Mouse (Mus musculus) midbrain, embryonic 15.5 days (tissue): ENCODE results near the gene Ube2q1. TPM values are rescaled to one million over a fixed set of nuclear protein-coding genes. Genes with fewer than 3 reads are reported as not detected.
"Not testable (repeated sequence)": the region's sequence is repeated elsewhere in the genome, so short reads cannot be mapped to it uniquely, and the experiment has no call there.

Experiments
- ATAC-seq: fragments of 200-750 bp; cut with Nextera tagmentation; replicated peaks from 2 replicates; pipeline ENCODE4 v1.8.0; 2017; ENCODE audit warnings: moderate TSS enrichment
- H3K27ac ChIP-seq: fragments of 300-500 bp; sonication (generic); 2 replicates; pipeline ENCODE4 v1.5.1; 2015; ENCODE audit warnings: mild to moderate bottlenecking, inconsistent platforms
- H3K27me3 ChIP-seq: fragments of 300-500 bp; sonication (generic); replicated peaks from 2 replicates; pipeline ENCODE4 v1.6.1; 2015; ENCODE audit warnings: inconsistent platforms
- H3K36me3 ChIP-seq: fragments of 300-500 bp; sonication (generic); replicated peaks from 2 replicates; pipeline ENCODE4 v1.6.1; 2015; ENCODE audit warnings: inconsistent platforms
- H3K4me1 ChIP-seq: fragments of 300-500 bp; sonication (generic); 2 replicates; pipeline ENCODE4 v1.6.1; 2015; ENCODE audit warnings: inconsistent platforms
- H3K4me2 ChIP-seq: fragments of 300-500 bp; sonication (generic); 2 replicates; pipeline ENCODE4 v1.6.1; 2015; ENCODE audit warnings: inconsistent platforms, mild to moderate bottlenecking, moderate library complexity
- H3K4me3 ChIP-seq: fragments of 300-500 bp; sonication (generic); 2 replicates; pipeline ENCODE4 v1.5.1; 2015; ENCODE audit warnings: mild to moderate bottlenecking, inconsistent platforms
- H3K9ac ChIP-seq: fragments of 300-500 bp; sonication (generic); 2 replicates; pipeline ENCODE4 v1.6.1; 2015; ENCODE audit warnings: mild to moderate bottlenecking, inconsistent platforms
- H3K9me3 ChIP-seq: fragments of 300-500 bp; sonication (generic); 2 replicates; pipeline ENCODE4 v1.6.1; 2016; ENCODE audit warnings: inconsistent platforms
- WGBS: fragments of 180-500 bp; shearing (Covaris S2); methylation state at CpG from one replicate; pipeline ENCODE4 v1.1.7; 2015; ENCODE audit warnings: mixed read lengths; 5-methylcytosine and 5-hydroxymethylcytosine counted together
- polyA plus RNA-seq: library from polyadenylated mRNA; unstranded; fragments of >200 nt; fragmentation: Nextera tagmentation; extraction: Ambion mirVana; gene quantifications from 2 replicates; pipeline ENCODE4 v1.2.1, GENCODE M21; 2015

Gene Ube2q1
- polyA plus RNA-seq, 1 experiment from 2014 or later: 13.8 TPM

DNA sequence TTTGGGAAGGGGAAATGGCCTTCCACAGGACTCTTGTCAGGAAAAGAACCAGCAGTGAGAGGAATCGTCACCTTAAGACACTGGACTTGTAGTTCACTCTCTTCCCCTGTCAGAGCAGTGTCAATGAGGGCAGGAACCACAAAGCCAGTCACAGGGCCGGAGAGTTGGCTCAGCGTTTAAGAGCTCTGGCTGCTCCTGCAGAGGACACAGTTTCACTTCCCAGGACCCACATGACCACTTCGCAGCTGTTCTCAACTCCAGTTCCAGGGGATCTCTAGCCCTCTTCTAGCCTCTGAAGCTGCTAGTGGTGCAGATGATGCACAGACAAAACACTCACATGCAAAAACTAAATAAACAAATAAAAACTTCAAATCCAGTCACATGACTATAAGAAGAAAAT is 22.9 kb downstream of the Ube2q1 start:
- no peak overlapping the region for H3K27ac ChIP-seq
- H3K36me3 ChIP-seq: no peaks in the 10 kb centered on the region
- no peak overlapping the region for H3K4me2 ChIP-seq
- H3K4me3 ChIP-seq: no peak overlapping the region
- no peaks in the 10 kb centered on the region for H3K9me3 ChIP-seq
- 56% methylated on average over 4 of the region's 4 CpGs for WGBS
- H3K9ac ChIP-seq: no peak overlapping the region
- H3K4me1 ChIP-seq: no peaks in the 10 kb centered on the region
- no peak for ATAC-seq
- H3K27me3 ChIP-seq: no peaks in the 10 kb centered on the region

DNA sequence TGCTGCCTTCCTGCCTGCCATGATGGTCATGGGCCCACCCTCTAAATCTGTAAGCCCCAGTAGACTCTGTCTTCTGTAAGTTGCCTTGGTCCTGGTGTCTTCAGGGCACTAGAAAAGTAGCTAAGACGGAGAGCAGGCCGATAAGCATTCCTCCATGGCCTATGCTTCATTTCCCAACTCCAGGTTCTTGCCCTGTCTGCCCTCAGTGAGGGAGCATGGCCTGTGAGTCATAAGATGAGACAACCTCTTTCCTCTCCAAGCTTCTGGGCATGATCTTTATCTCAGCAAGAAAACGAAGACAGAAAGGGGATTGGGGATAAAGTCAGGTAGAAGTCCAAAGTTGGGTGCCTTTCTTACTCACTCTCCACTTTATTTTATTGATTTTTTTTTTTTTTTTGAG is 25.1 kb downstream of the Ube2q1 start:
- H3K4me3 ChIP-seq: no peak overlapping the region
- no peak overlapping the region for H3K9ac ChIP-seq
- no peak overlapping the region for H3K4me2 ChIP-seq
- 91% methylated on average over 3 of the region's 3 CpGs for WGBS
- no peaks in the 10 kb centered on the region for H3K9me3 ChIP-seq
- no peak overlapping the region for H3K27ac ChIP-seq
- H3K36me3 ChIP-seq: no peaks in the 10 kb centered on the region
- no peaks in the 10 kb centered on the region for H3K4me1 ChIP-seq
- no peaks in the 10 kb centered on the region for H3K27me3 ChIP-seq
- no peak for ATAC-seq

- WGBS: 9% methylated on average over 13 of the region's 13 CpGs
Observed at GRCm38 (mm10) chr3:89799476-89799875, 26.1 kb downstream of the Ube2q1 start.

GRCm38 (mm10) chr3:89800078-89800477 is 26.7 kb downstream of the Ube2q1 start:
- H3K4me1 ChIP-seq, H3K27ac ChIP-seq, H3K4me2 ChIP-seq, H3K9ac ChIP-seq, ATAC-seq, H3K9me3 ChIP-seq, H3K4me3 ChIP-seq, H3K27me3 ChIP-seq, H3K36me3 ChIP-seq: not testable (repeated sequence)
- 35% methylated on average over 3 of the region's 3 CpGs for WGBS

More at GRCm38 (mm10) chr3:89799476-89799875, 26.1 kb downstream of the Ube2q1 start:
- no peak overlapping the region for H3K4me3 ChIP-seq
- no peak for ATAC-seq
- no peak overlapping the region for H3K9ac ChIP-seq
- H3K36me3 ChIP-seq: no peaks in the 10 kb centered on the region
- no peaks in the 10 kb centered on the region for H3K9me3 ChIP-seq
- H3K4me1 ChIP-seq: no peaks in the 10 kb centered on the region
- no peaks in the 10 kb centered on the region for H3K27me3 ChIP-seq
- H3K4me2 ChIP-seq: no peak overlapping the region
- no peak overlapping the region for H3K27ac ChIP-seq

- Histone ChIP-seq H3K4me1 (no peaks in the 10 kb centered on the region), H3K9me3 (no peaks in the 10 kb centered on the region), H3K4me3 (no peak overlapping the region), H3K27ac (no peak overlapping the region), H3K27me3 (no peaks in the 10 kb centered on the region), H3K9ac (no peak overlapping the region), H3K4me2 (no peak overlapping the region), H3K36me3 (no peaks in the 10 kb centered on the region)
- ATAC-seq: no peak
- 71% methylated on average over 5 of the region's 5 CpGs for WGBS
Observed at GRCm38 (mm10) chr3:89800774-89801506, 27.5 kb downstream of the Ube2q1 start.

DNA sequence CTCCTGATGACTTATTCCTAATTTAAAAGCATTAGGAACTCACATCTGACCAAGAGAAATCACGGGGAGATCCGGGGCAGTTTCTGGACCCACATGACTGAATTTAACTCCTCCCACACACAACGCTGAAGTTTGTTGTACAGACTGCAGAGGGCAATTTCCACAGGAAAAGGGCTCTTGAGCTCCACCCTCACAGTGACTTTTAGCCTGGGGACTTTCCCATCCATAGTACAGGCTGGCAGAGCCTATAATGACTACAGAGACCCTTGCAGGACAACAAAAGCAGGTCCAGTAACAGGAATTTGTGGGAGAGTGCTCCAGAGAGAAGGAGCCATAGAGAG is 28.1 kb downstream of the Ube2q1 start:
- Histone ChIP-seq H3K4me1 (no peaks in the 10 kb centered on the region), H3K9ac (no peak overlapping the region), H3K27ac (no peak overlapping the region), H3K4me3 (no peak overlapping the region), H3K4me2 (no peak overlapping the region), H3K27me3 (no peaks in the 10 kb centered on the region), H3K36me3 (no peaks in the 10 kb centered on the region), H3K9me3 (no peaks in the 10 kb centered on the region)
- WGBS: 52% methylated on average over 3 of the region's 3 CpGs
- ATAC-seq: no peak

- Histone ChIP-seq H3K27me3 (no peaks in the 10 kb centered on the region), H3K27ac (no peak overlapping the region), H3K4me2 (no peak overlapping the region), H3K4me3 (no peak overlapping the region), H3K9me3 (no peaks in the 10 kb centered on the region), H3K36me3 (no peaks in the 10 kb centered on the region), H3K4me1 (no peaks in the 10 kb centered on the region), H3K9ac (no peak overlapping the region)
- 73% methylated on average over 15 of the region's 15 CpGs for WGBS
- ATAC-seq: no peak
Observed at GRCm38 (mm10) chr3:89802876-89803275, 29.5 kb downstream of the Ube2q1 start.

DNA sequence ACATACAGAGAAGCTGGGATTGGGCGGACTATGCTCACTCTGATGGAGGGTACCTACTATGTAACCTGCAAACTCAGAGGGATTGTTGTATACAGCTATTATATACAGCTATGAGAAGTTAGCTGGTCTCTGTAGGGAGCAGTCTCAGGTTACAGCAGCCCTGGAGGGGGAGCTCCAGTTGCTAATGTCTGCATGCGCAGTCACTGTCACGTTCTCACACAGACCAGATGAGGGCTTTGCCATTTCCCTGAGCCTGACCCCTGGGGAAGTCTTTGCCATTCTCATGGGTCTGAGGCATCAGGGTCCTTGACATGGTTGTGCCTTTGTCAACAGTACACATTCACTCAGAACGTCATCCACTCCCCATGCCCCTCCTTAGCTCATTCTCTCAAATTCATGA is 31.8 kb downstream of the Ube2q1 start:
- Histone ChIP-seq H3K9me3 (no peaks in the 10 kb centered on the region), H3K4me1 (no peaks in the 10 kb centered on the region), H3K27ac (no peak overlapping the region), H3K4me3 (no peak overlapping the region), H3K36me3 (no peaks in the 10 kb centered on the region), H3K9ac (no peak overlapping the region), H3K4me2 (no peak overlapping the region), H3K27me3 (no peaks in the 10 kb centered on the region)
- ATAC-seq: no peak
- WGBS: 80% methylated on average over 4 of the region's 4 CpGs

DNA sequence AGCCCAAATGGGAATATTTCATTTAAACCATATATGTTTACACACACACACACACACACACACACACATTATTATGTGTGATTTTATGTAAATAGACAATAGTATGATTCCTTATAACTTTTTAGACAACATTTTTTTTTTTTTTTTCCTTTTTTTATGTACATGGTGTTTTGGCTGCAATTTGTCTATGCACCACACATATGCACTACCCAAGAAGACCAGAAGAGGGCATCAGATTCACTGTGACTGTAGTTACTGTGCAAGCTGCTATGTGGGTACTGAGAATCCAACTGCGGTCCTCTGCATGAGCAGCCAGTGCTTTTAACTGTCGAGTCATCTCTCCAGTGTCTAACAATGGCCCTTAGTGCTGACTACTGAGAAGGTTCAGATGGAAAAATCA is 33.3 kb downstream of the Ube2q1 start:
- Histone ChIP-seq H3K9me3 (no peaks in the 10 kb centered on the region), H3K4me2 (no peak overlapping the region), H3K4me1 (no peaks in the 10 kb centered on the region), H3K9ac (no peak overlapping the region), H3K36me3 (no peaks in the 10 kb centered on the region), H3K27ac (no peak overlapping the region), H3K4me3 (no peak overlapping the region), H3K27me3 (no peaks in the 10 kb centered on the region)
- no peak for ATAC-seq
- WGBS: 94% methylated on average over 2 of the region's 2 CpGs

DNA sequence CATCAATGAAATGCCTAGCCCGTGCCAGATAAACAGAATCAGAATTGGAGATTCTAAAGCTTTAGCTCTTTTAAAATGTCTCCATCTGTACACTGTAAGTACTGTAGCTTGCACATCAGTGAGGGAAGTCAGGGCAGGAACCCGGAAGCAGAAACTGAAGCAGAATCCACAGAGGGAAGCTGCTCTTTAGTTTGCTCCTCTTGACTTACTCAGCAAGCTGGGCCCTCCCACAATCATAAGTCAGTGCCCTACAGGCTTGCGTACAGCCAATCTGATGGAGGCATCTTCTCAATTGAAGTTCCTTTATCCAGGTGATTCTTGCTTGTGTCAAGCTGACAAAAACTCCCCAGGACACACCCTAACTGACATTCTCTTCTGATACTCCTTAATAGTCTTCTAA is 33.8 kb downstream of the Ube2q1 start:
- H3K4me1 ChIP-seq: no peaks in the 10 kb centered on the region
- H3K27me3 ChIP-seq: no peaks in the 10 kb centered on the region
- 93% methylated on average over 3 of the region's 3 CpGs for WGBS
- H3K27ac ChIP-seq: no peak overlapping the region
- no peak overlapping the region for H3K4me2 ChIP-seq
- no peak overlapping the region for H3K4me3 ChIP-seq
- H3K9me3 ChIP-seq: no peaks in the 10 kb centered on the region
- H3K36me3 ChIP-seq: no peaks in the 10 kb centered on the region
- H3K9ac ChIP-seq: no peak overlapping the region
- ATAC-seq: no peak

DNA sequence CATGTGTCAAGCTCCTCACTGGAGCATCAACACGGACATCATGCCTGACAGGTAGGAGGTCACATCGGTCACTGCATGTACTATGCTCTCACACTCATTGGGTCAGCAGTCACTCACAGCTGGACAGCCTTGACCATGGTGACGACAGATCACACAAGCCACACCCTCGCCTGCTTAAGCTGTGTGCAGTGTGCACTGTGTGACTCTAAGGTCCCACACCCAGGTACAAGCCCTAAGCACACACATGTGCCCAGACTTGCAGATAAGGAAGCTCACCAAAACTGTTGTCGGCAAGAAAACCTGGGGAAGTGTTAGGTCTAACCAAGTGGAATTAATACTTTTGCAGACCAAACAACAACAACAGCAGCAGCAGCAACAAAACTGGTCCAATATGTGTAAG is 34.5 kb downstream of the Ube2q1 start:
- Histone ChIP-seq H3K27me3 (no peaks in the 10 kb centered on the region), H3K4me3 (no peak overlapping the region), H3K9ac (no peak overlapping the region), H3K9me3 (no peaks in the 10 kb centered on the region), H3K27ac (no peak overlapping the region), H3K4me2 (no peak overlapping the region), H3K4me1 (no peaks in the 10 kb centered on the region), H3K36me3 (no peaks in the 10 kb centered on the region)
- no peak for ATAC-seq
- 84% methylated on average over 5 of the region's 5 CpGs for WGBS

DNA sequence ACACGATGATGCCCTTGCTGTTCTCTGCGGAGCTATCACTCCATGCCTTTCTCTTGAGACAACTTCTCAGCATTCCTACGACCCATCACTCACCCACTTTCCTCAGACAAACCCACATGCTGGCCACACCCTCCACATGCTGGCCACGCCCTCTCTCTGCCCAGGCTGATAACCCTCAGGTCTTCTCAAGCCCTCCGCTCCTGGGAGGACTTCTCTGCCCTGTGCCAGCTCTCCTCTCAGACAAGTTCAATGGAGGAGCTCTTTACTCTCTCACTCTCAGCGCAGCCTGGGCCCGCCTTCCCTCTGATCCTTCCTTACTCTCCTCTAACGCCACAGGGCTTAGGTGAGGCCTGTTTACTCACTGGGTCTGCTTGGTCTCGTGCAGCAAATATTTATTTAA is 35.2 kb downstream of the Ube2q1 start:
- Histone ChIP-seq H3K4me1 (no peaks in the 10 kb centered on the region), H3K4me2 (no peak overlapping the region), H3K9ac (no peak overlapping the region), H3K27ac (no peak overlapping the region), H3K4me3 (no peak overlapping the region), H3K27me3 (no peaks in the 10 kb centered on the region), H3K36me3 (no peaks in the 10 kb centered on the region), H3K9me3 (no peaks in the 10 kb centered on the region)
- 61% methylated on average over 9 of the region's 9 CpGs for WGBS
- no peak for ATAC-seq

DNA sequence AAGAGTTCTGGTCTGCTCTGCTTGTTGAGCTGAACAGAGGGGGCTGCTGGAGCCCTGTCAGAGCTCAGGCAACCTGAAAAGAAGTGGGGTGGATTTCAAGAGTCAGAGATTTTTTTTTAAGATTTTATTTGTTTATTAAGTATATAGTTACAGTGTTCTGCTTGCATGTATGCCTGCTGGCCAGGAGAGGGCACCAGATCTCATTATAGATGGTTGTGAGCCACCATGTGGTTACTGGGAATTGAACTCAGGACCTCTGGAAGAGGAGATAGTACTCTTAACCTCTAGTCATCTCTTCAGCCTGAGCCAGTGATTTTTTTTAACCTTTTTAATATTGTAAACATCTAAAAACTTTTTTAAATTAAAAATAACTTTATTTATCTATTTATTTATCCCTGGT is 37.4 kb downstream of the Ube2q1 start:
- ATAC-seq: no peak
- no peaks in the 10 kb centered on the region for H3K9me3 ChIP-seq

More for the DNA sequence above, 37.4 kb downstream of the Ube2q1 start:
- Histone ChIP-seq H3K27ac (no peak overlapping the region), H3K4me3 (no peak overlapping the region), H3K4me1 (no peaks in the 10 kb centered on the region), H3K27me3 (no peaks in the 10 kb centered on the region), H3K9ac (no peak overlapping the region), H3K4me2 (no peak overlapping the region), H3K36me3 (no peaks in the 10 kb centered on the region)
